Mouse (Mus musculus) thymus, adult 18-20 months (tissue): ENCODE measurements at regions not wholly inside any gene's neighbourhood (a gene's known extent, or its start where the extent isn't known, plus 50 kb on each side); places are given as distances from the start of the nearest gene placed in this dataset.

Experiments
- DNase-seq, 2 experiments: peaks; one replicate each; pipeline ENCODE4 v3.0.0; 2022; ENCODE audit warnings: mixed read lengths in 2 of 2

- no peak for DNase-seq
These were observed 132.2 kb upstream of the Map3k1 start for GRCm38 (mm10) chr13:111940796-111941513.

DNA sequence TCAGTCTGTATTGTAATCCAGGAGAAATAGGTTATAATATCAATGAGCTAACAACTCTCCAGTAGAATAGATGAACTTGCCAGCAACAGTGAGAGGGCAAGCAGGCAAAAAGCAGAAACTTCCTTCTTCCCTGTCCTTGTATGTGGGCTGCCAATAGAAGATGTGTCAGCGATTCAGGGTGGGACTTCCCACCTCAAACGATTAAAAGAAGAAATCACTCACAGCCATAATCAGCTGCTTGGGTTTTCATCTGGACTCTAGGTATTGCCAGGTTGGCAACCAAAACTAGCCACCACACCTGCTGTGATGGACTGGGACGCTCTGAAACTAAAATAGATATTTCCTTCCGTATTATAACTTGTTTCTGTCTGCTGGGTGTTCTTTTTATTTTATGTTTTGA lies 133.2 kb upstream of the Map3k1 start:
- no peak for DNase-seq

DNA sequence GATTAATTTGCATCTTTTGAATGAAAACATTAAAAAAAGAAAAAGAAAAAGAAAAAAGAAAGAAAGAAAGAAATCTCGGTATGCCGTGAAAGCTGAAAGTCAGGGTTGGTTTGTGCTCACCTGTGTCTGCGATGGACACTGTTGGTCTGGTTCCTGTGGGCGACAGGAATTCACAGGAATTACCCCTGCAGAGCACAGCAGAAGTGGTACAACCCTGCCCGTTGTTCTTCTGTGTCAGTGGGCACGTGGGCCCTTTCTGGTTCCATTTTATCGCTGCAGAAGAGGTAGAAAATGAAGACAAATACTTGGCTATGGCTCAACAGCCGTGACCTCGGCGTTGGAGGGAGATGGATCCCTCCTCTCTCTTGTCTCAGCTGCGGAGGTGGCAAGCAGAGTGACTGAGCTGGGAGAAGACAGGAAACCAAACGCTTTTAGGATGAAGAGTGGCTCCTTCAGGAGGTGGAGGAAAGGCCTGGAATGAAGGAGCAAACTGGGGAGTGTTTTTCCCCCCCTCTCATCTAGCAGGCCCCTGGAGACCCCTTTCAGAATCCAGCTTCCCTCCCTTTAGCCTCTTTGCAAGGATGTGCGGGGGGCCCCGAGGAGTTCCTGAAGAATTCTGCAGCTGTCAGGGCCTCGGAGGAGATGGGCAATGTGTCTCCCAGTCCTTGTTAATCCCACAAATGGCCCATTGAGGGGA lies 134.7 kb upstream of the Map3k1 start:
- no peak for DNase-seq

DNA sequence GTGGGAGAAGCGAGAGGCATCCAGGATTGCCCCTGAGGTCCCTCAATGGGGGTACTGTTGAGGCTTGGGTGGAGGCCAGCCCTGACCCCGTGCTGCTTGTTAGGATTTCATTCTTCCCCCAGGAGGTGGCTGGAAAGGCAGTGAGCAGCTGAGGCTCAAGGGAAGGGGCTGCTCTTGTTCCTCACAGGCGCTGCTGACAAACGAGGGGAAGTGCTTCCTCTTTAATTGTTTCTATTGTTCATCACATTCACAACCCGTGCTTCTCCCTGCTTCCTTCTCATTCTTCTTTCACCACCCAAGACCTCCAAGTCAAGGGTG lies 135.3 kb upstream of the Map3k1 start:
- no peak for DNase-seq

DNA sequence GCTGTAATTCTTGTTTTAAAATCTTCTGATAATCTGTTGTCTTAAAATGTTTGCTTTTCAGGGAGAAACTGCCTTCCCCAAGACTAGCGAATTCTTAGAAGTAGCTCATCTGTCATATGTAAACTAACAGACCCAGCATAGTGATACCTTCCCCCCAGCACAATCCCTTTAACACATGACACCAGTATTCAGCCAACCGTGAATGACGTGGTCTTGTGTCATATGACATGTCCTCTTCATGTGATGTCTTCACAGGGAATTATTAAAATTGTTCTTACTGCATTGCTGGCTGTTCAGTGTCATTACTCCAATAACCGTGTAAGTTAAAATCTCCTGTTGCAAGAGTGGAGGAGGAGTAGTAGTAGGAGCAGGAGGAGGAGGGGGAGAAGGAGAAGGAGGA lies 137.5 kb upstream of the Map3k1 start:
- no peak for DNase-seq

GRCm38 (mm10) chr13:111946811-111947210 lies 138.0 kb upstream of the Map3k1 start:
- DNase-seq, result no peak

DNA sequence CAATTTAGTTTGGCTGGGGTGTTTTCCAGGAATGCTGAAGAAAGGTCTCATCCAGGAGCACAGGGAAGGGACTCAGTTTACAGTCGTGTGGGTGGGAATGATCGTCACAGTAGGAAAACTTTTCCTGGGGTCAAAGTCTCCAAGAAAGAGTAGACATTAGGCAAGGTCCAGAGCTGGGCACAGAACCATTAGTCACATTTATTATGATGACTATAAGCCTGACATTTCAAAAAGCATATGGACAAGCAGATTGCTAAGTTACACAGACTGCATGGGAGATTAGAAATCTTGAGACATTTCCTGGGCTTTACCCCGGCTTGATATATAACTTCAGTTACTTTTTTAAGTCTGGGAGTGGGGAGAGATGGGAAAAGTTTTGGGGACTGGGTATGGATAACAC lies 139.6 kb upstream of the Map3k1 start:
- DNase-seq, result no peak

DNA sequence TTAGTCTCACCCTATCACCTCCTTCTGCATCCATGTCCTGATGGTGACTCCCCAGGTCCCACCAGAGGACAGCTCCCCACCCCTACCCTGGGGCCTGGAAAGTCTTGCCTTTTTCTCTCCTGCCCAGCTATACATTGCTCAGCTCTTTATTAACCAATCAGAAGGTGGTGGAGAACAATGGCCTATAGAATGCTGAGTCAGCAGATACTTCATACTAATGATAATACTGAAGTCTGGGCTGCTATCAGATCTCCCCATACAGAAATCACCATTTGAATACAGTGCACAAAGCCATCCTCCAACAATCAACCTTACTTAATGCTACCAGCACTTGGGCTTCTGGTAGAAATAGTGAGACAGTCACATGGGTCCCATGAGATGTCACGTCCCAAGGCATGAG lies 141.2 kb upstream of the Map3k1 start:
- no peak for DNase-seq

DNA sequence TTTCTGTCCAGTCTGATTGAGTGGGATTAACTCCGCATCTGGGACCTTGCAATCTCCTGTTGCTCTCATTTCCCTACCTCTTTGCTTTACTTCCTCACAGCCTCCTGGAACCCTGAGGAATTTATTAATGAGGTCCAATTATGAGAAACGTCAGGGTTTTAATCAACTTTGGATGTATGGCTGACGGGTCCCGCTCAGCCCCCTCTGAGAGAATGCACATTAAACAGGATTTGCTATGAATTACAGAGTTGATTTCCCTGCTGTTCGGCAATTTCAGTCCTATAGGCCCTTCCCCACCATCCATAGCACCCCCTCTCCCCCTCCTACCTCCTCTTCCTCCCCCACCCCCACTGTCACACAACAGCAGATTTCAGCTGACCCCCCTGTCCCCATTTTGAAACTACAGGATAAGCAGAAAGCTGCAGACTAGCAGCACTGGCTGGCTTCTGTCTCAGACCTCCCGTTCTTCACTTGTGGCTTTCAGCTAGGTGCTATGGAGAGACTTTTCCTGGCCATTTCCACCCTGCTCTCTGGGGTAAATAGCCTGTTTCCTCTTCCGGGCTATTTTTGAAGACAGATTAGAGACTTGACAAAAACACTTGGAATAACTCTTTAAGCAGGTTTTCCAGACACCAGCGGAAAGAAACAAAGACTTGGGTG lies 145.2 kb upstream of the Map3k1 start:
- DNase-seq, result no peak

DNA sequence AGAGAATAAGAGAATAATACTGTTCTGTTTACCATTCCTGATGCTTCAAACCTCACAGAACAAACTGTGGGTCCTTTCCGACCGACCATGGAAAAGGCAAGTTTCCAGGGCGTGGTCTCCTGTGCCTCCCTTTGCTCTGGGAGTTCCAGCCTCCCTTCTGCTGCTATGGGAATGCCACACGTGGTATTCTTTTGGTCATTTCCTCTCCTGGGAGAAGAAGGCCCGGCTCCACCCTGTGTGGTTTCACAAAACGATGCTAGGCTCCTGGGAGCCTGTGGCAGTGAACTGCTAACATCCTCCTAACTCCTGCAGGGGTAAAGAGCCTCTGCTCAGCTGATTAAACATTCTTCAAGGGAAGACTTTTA lies 145.7 kb upstream of the Map3k1 start:
- no peak for DNase-seq

DNA sequence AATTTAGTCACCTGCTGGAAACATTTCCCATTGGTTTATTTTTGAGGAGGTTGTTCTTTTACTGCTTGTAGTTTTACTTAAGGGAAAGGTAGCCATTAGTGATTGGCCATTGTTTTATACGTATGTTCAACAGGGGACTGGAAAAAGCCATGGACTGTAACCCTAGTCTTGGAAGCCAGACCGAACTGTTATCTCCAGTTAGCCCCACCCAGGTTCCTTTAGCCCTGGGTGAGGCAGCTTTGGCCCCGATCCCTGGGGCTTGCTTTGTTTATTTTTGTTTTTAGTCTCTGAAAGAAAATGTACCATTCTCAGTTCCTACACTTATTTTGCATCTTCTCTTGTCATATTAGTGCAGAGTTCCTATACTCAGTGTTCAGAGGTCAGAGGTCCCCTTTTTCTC lies 148.3 kb upstream of the Map3k1 start:
- DNase-seq, result no peak

- no peak for DNase-seq
These were observed 149.0 kb upstream of the Map3k1 start for GRCm38 (mm10) chr13:111957674-111958273.

- DNase-seq, result no peak
These were observed 149.6 kb upstream of the Map3k1 start for GRCm38 (mm10) chr13:111958421-111958820.

DNA sequence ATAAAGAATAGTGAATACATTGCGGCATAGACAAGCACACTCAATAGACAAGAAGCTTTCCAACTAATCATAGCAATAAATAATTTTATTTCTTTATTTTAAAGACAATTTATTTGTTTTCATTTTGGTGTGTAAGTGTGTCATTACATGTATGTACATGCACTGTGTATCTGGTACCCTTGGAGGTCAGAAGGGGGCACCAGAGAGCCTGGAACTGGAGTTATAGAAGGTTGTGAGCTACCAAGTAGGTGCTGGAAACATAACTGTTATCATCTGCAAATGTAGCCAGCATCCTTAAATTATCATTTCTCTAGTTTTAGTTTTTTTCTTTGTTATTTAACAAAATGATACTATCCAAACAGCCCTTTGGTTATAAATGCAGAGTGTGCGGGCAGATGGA lies 151.2 kb upstream of the Map3k1 start:
- no peak for DNase-seq

- DNase-seq, result no peak
These were observed 152.6 kb upstream of the Map3k1 start for GRCm38 (mm10) chr13:111961423-111961822.

- no peak for DNase-seq
These were observed 153.4 kb upstream of the Map3k1 start for GRCm38 (mm10) chr13:111962155-111962554.

DNA sequence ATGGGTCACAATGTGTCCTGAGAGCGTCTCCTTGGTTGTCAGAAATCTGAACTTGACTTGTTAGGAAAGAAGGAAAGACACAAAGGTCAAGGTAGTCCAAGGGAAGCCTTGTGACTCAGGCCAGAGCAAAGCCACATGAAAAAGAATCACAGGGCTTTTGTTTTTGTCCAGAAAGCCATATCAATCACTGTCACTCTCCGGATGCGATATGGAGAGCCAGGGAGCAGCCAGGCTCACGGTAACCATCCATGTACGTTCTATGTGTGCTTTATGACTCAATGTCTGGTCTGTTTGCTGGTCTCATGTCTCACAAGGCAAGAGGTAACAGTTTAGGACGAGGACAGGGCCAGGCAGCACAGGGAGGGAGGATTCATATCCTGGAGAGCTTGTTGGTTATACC lies 157.3 kb upstream of the Map3k1 start:
- no peak for DNase-seq

DNA sequence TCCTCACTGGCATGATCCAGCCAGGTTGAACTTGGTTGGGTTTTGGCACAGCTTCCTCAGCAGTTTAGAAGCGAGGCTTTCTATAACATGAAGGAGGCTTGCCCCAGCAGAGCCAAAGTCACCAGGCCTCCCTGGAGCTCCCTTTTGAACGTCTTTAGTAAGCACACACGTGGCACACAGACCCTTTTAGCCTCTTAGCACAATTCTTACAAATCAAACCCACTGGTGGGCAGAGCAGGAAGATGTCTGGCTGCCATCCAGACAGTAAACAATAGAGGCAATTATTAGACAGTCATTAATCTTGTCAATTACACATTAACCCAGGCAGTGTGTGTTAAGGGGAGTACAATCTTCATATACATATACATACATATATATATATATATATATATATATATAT lies 157.8 kb upstream of the Map3k1 start:
- DNase-seq, result no peak

- no peak for DNase-seq
These were observed 159.4 kb upstream of the Map3k1 start for GRCm38 (mm10) chr13:111968197-111968596.

- no peak for DNase-seq
These were observed 165.5 kb upstream of the Map3k1 start for GRCm38 (mm10) chr13:111974282-111974681.

DNA sequence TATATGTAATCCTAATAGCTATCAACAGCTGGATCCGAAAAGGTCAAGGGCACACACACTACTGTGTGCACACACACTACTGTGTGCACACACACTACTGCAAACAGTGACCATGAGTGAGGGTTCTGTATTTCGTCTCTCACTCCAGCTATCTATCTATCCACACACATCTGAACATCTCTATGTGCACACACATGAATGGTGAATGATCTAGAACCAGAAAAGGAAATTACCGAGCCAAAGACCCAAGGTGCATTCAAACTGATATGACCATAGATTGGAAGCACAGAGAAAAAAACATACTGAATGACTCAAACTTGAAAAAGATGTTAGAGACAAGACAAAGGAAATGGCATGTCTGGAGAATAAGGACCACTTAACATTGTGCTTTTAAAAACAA lies 166.8 kb upstream of the Map3k1 start:
- no peak for DNase-seq

DNA sequence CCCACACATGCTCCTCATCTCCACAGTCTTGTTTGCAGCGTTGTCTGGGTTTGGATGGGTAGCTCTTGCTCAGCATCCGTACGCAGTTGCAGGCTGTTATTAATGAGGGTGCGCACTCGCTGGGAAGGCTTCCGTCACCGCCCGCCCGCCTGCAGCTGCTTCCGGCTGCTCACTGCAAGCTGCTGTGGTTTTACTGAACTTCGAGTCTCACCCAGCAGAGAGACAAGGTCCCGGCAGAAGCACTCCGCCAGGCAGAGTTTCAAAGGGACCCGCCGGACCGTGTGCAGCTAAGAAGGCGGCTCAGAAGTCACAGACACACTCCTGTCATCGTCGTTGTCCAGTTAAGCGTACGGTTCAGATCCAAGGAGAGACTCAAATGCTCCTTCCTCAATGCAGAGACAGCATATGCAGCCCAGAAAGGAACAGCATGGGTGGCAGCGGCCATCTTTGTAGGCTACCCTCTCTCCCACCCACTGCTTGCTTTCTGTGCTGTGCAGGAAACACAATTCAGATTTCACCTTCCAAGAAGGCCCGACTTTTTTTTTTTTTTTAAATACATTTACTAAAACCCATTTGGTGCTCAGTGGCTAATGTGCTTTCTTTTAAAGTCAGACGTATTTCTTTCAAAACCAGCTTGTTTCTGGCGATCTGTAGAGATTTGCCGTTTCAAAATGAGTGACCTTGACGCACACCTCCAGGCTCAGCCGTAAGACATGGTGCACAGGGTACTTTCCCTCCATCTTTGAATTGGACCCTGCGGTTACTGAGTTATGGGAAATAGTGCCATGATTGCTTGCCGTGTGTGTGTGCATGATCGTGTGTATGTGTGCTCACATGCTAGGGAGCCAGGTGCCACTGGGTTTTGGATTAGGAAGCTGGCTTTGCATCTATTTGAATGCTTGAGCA lies 169.2 kb upstream of the Map3k1 start:
- peak; percentile 65 to 71 for DNase-seq

- DNase-seq, result no peak
These were observed 169.9 kb upstream of the Map3k1 start for GRCm38 (mm10) chr13:111978675-111979020.
